Mouse (Mus musculus) liver, postnatal 0 days (tissue): Measurements from ENCODE around the gene Col8a2. TPM values are rescaled to one million over a fixed set of nuclear protein-coding genes. Genes with fewer than 3 reads are reported as not detected.

ENCODE experiments used
- ATAC-seq: fragments of 200-750 bp; cut with Nextera tagmentation; 2 replicates; pipeline ENCODE4 v1.8.0; 2017; ENCODE audit warnings: mild to moderate bottlenecking, moderate library complexity
- DNase-seq: peaks from one replicate; pipeline ENCODE4 v3.0.0-alpha.2; 2016
- H3K27ac ChIP-seq: fragments of 300-500 bp; sonication (generic); 2 replicates; pipeline ENCODE4 v1.5.1; 2014; ENCODE audit warnings: antibody characterized with exemption, moderate library complexity, mild to moderate bottlenecking, low read depth
- H3K27me3 ChIP-seq: fragments of 300-500 bp; sonication (generic); 2 replicates; pipeline ENCODE4 v1.6.1; 2014; ENCODE audit warnings: low read length, control low read depth, mixed read lengths; ENCODE audit not compliant: insufficient read depth
- H3K36me3 ChIP-seq: fragments of 300-500 bp; sonication (generic); replicated peaks from 2 replicates; pipeline ENCODE4 v1.6.1; 2014; ENCODE audit warnings: mild to moderate bottlenecking, control low read depth, low read length, moderate library complexity, mixed read lengths; ENCODE audit not compliant: insufficient read depth
- H3K4me1 ChIP-seq: fragments of 300-500 bp; sonication (generic); 2 replicates; pipeline ENCODE4 v1.6.1; 2014; ENCODE audit warnings: antibody characterized with exemption, mild to moderate bottlenecking, control low read depth; ENCODE audit not compliant: insufficient read depth
- H3K4me2 ChIP-seq: fragments of 300-500 bp; sonication (generic); 2 replicates; pipeline ENCODE4 v1.6.1; 2014; ENCODE audit warnings: low read depth, mild to moderate bottlenecking, low read length, moderate library complexity, mixed read lengths
- H3K4me3 ChIP-seq: fragments of 300-500 bp; sonication (generic); 2 replicates; pipeline ENCODE4 v1.5.1; 2014; ENCODE audit warnings: low read depth, low read length
- H3K9ac ChIP-seq: fragments of 300-500 bp; sonication (generic); replicated peaks from 2 replicates; pipeline ENCODE4 v1.6.1; 2014; ENCODE audit warnings: mild to moderate bottlenecking, moderate library complexity
- H3K9me3 ChIP-seq: fragments of 300-500 bp; sonication (generic); 2 replicates; pipeline ENCODE4 v1.6.1; 2016; ENCODE audit warnings: mild to moderate bottlenecking, control low read depth, low read length, mixed read lengths
- CTCF ChIP-seq: sonication (generic); IDR thresholded peaks from 2 replicates; pipeline ENCODE4 v1.5.1; 2016; ENCODE audit warnings: antibody characterized with exemption, low read depth
- EP300 ChIP-seq: IDR thresholded peaks from 2 replicates; pipeline ENCODE4 v1.6.1; 2016; ENCODE audit warnings: antibody characterized with exemption, low read depth, mild to moderate bottlenecking
- WGBS: fragments of 180-500 bp; shearing (Covaris S2); extraction: QIAGEN DNeasy Blood & Tissue Kit; methylation state at CpG from one replicate; pipeline ENCODE4 v1.1.7; 2014; ENCODE audit not compliant: insufficient replicate concordance; 5-methylcytosine and 5-hydroxymethylcytosine counted together
- polyA plus RNA-seq: library from polyadenylated mRNA; unstranded; fragments of >200 nt; fragmentation: Nextera tagmentation; extraction: Ambion mirVana; gene quantifications from 2 replicates; pipeline ENCODE4 v1.2.1, GENCODE M21; 2015

The Col8a2 gene
- polyA plus RNA-seq, 1 experiment from 2014 or later = 0.25 TPM

- no peaks in the 10 kb centered on the region for H3K9me3 ChIP-seq
- peak within 1 kb of the TSS; percentile 87 for H3K4me2 ChIP-seq
- peak within 1 kb of the TSS; percentile 86 for H3K27ac ChIP-seq
- WGBS = under 1% methylated on average over 74 of the region's 80 CpGs
- TF ChIP-seq EP300 = no peak
- peak; percentile 100 for TF ChIP-seq CTCF
- H3K27me3 ChIP-seq = peaks cover 2% of the 10 kb centered on the region; the same call in 1 of the 2 replicates
- ATAC-seq (peak; percentile 87), DNase-seq (peak; percentile 99)
- H3K9ac ChIP-seq = peak within 1 kb of the TSS; percentile 83
- H3K4me3 ChIP-seq = peak within 1 kb of the TSS; percentile 81
- H3K36me3 ChIP-seq = peaks cover 21% of the 10 kb centered on the region
- peaks cover 4% of the 10 kb centered on the region; the same call in 1 of the 2 replicates for H3K4me1 ChIP-seq
These were observed 34.7 kb downstream of the Col8a2 start, which contains the start of gene Adprhl2 for GRCm38 (mm10) chr4:126321111-126321853. Gene Adprhl2 (minus strand): TSS chr4:126321703.

- peak; percentile 2; the same call in 1 of the 2 replicates for ATAC-seq
- Histone ChIP-seq H3K27ac (no peak overlapping the region), H3K4me3 (peak overlapping the region; percentile 81), H3K36me3 (peaks cover 14% of the 10 kb centered on the region), H3K27me3 (peaks cover 2% of the 10 kb centered on the region; the same call in 1 of the 2 replicates), H3K9ac (no peak overlapping the region), H3K4me2 (peak overlapping the region; percentile 65), H3K4me1 (peaks cover 4% of the 10 kb centered on the region; the same call in 1 of the 2 replicates), H3K9me3 (no peaks in the 10 kb centered on the region)
- no peak for DNase-seq
- TF ChIP-seq EP300 = no peak
- no peak for TF ChIP-seq CTCF
- 53% methylated on average over 28 of the region's 28 CpGs for WGBS
These were observed 35.4 kb downstream of the Col8a2 start for GRCm38 (mm10) chr4:126321854-126322511.

DNA sequence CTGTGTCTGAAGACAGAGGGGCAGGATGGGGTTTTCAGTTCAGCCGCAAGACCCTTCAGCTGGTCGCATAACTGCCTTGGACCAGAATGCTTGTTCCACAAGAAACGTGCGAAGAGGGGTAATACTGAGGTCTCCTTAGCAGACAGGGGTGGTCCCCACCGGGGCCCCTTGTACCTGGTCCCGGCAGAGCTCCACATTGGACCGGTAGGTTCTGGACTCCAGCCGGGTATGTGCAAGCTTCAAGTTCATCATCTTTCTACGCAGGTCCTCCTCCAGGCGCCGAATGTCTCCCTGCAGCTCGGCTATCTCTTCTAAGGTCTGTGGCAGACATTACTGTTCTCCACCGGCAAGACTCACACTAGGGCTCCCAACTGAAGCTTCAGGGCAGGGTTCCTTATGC lies 36.1 kb downstream of the Col8a2 start:
- TF ChIP-seq CTCF = no peak
- TF ChIP-seq EP300 = no peak
- H3K27ac ChIP-seq = no peak overlapping the region
- DNase-seq (no peak), ATAC-seq (no peak)
- H3K4me3 ChIP-seq = no peak overlapping the region
- no peak overlapping the region for H3K4me2 ChIP-seq
- H3K9me3 ChIP-seq = no peaks in the 10 kb centered on the region
- peaks cover 4% of the 10 kb centered on the region; the same call in 1 of the 2 replicates for H3K4me1 ChIP-seq
- H3K9ac ChIP-seq = no peak overlapping the region
- H3K36me3 ChIP-seq = peaks cover 7% of the 10 kb centered on the region; the same call in 1 of the 2 replicates
- 90% methylated on average over 13 of the region's 13 CpGs for WGBS
- H3K27me3 ChIP-seq = peaks cover 2% of the 10 kb centered on the region; the same call in 1 of the 2 replicates

- 56% methylated on average over 13 of the region's 13 CpGs for WGBS
- Histone ChIP-seq H3K9ac (no peak overlapping the region), H3K9me3 (no peaks in the 10 kb centered on the region), H3K27me3 (peaks cover 2% of the 10 kb centered on the region; the same call in 1 of the 2 replicates), H3K27ac (no peak overlapping the region), H3K36me3 (no peaks in the 10 kb centered on the region), H3K4me2 (no peak overlapping the region), H3K4me3 (no peak overlapping the region), H3K4me1 (peaks cover 4% of the 10 kb centered on the region; the same call in 1 of the 2 replicates)
- TF ChIP-seq EP300 (no peak), CTCF (no peak)
- DNase-seq (no peak), ATAC-seq (no peak)
These were observed 38.3 kb downstream of the Col8a2 start for GRCm38 (mm10) chr4:126324861-126325260.

GRCm38 (mm10) chr4:126325281-126325861 lies 38.8 kb downstream of the Col8a2 start, which contains the start of gene Tekt2:
Gene Tekt2 (minus strand): TSS chr4:126325688.
- no peak for DNase-seq
- 27% methylated on average over 23 of the region's 23 CpGs for WGBS
- ATAC-seq = no peak
- H3K27ac ChIP-seq = no peak within 1 kb of the TSS
- TF ChIP-seq CTCF = no peak
- TF ChIP-seq EP300 = no peak
- H3K9me3 ChIP-seq = no peaks in the 10 kb centered on the region
- H3K4me3 ChIP-seq = no peak within 1 kb of the TSS; the same call in 1 of the 2 replicates
- peaks cover 2% of the 10 kb centered on the region; the same call in 1 of the 2 replicates for H3K4me1 ChIP-seq
- H3K36me3 ChIP-seq = no peaks in the 10 kb centered on the region
- H3K9ac ChIP-seq = no peak within 1 kb of the TSS; the same call in 1 of the 2 replicates
- H3K4me2 ChIP-seq = peak within 1 kb of the TSS; percentile 44; the same call in 1 of the 2 replicates
- peaks cover 2% of the 10 kb centered on the region; the same call in 1 of the 2 replicates for H3K27me3 ChIP-seq

GRCm38 (mm10) chr4:126326036-126326435 lies 39.4 kb downstream of the Col8a2 start:
- no peaks in the 10 kb centered on the region; the same call in 1 of the 2 replicates for H3K4me1 ChIP-seq
- H3K4me2 ChIP-seq = no peak overlapping the region
- TF ChIP-seq CTCF = 0 out of 2 replicates have a peak, but pooled peaks have one; percentile 5
- no peak for TF ChIP-seq EP300
- DNase-seq (no peak), ATAC-seq (no peak)
- H3K9me3 ChIP-seq = no peaks in the 10 kb centered on the region
- WGBS = 29% methylated on average over 6 of the region's 6 CpGs
- H3K27ac ChIP-seq = no peak overlapping the region
- H3K9ac ChIP-seq = no peak overlapping the region
- no peak overlapping the region for H3K4me3 ChIP-seq
- H3K27me3 ChIP-seq = peaks cover 2% of the 10 kb centered on the region; the same call in 1 of the 2 replicates
- no peaks in the 10 kb centered on the region for H3K36me3 ChIP-seq
